16 mouse cellular contexts compared by ENCODE assay signal in genomic region chr1:82473467-82473866, GRCm38 (mm10).
"Had no signal": no experiment of that assay in that cellular context is flagged by ENCODE, and none has a peak within 500 bp of the region (broad histone marks: within the 10 kb centered on the region; RNA-seq: fewer than 3 reads in every experiment).

No protein-coding gene starts in this region.

- DNase-seq: lung, adult 18-20 months; lung, embryonic 14.5 days; lung, postnatal 14 days; lung, postnatal 36 days; right cerebral cortex, postnatal 14 days; thymus, adult 2 months; thymus, postnatal 25 days; thymus, postnatal 4 days had no signal

- ATAC-seq: midbrain, embryonic 13.5 days; midbrain, embryonic 15.5 days had no signal

- H3K4me3 ChIP-seq: megakaryocyte, embryonic 14.5 days; midbrain, embryonic 13.5 days; midbrain, embryonic 15.5 days; neural tube, embryonic 12.5 days; stomach, embryonic 15.5 days had no signal

- H3K9ac ChIP-seq: lung, embryonic 14.5 days; midbrain, embryonic 13.5 days; midbrain, embryonic 15.5 days; neural tube, embryonic 12.5 days; stomach, embryonic 15.5 days had no signal

- H3K4me1 ChIP-seq: megakaryocyte, embryonic 14.5 days; stomach, embryonic 15.5 days had no signal

- H3K27me3 ChIP-seq: megakaryocyte, embryonic 14.5 days; midbrain, embryonic 13.5 days; midbrain, embryonic 15.5 days; neural tube, embryonic 12.5 days; stomach, embryonic 15.5 days had no signal

- H3K9me3 ChIP-seq: midbrain, embryonic 13.5 days; midbrain, embryonic 15.5 days; neural tube, embryonic 12.5 days; stomach, embryonic 15.5 days had no signal

- H3K4me2 ChIP-seq: lung, embryonic 14.5 days; midbrain, embryonic 11.5 days; midbrain, embryonic 13.5 days; midbrain, embryonic 15.5 days; neural tube, embryonic 12.5 days; stomach, embryonic 15.5 days had no signal

- H3K36me3 ChIP-seq: midbrain, embryonic 13.5 days; midbrain, embryonic 15.5 days; neural tube, embryonic 12.5 days; stomach, embryonic 15.5 days had no signal

- H3K27ac ChIP-seq: macrophage; midbrain, embryonic 13.5 days; midbrain, embryonic 15.5 days; neural tube, embryonic 12.5 days; stomach, embryonic 15.5 days; stomach, postnatal 0 days had no signal
